Mouse (Mus musculus) gastrocnemius, adult 2 months (tissue): ENCODE results near the gene Trub1. TPM values are rescaled to one million over a fixed set of nuclear protein-coding genes. Genes with fewer than 3 reads are reported as not detected.

ENCODE experiments used
- DNase-seq: peaks from one replicate; pipeline ENCODE4 v3.0.0; 2022
- H3K27ac ChIP-seq: fragments of 200-600 bp; 2 replicates; pipeline ENCODE4 v1.8.1; 2022; ENCODE audit warnings: mild to moderate bottlenecking
- H3K4me3 ChIP-seq: fragments of 200-600 bp; 2 replicates; pipeline ENCODE4 v1.8.1; 2022; ENCODE audit warnings: mild to moderate bottlenecking, moderate library complexity
- CTCF ChIP-seq: fragments of 200-600 bp; IDR thresholded peaks from 2 replicates; pipeline ENCODE4 v1.8.1; 2022; ENCODE audit warnings: antibody characterized with exemption, mild to moderate bottlenecking, moderate library complexity
- intact Hi-C: fragments of 180-260 bp; cut with DNase I; formaldehyde crosslinking; loops from one replicate; pipeline ENCODE4 v1.15.1; 2025
- total RNA-seq, 2 experiments: library from RNA; stranded (reverse); gene quantifications; 2 replicates each; pipeline ENCODE4 v1.2.3; 2021

The Trub1 gene
- total RNA-seq, 2 experiments from 2014 or later: 3.8 to 6.9 TPM

DNA sequence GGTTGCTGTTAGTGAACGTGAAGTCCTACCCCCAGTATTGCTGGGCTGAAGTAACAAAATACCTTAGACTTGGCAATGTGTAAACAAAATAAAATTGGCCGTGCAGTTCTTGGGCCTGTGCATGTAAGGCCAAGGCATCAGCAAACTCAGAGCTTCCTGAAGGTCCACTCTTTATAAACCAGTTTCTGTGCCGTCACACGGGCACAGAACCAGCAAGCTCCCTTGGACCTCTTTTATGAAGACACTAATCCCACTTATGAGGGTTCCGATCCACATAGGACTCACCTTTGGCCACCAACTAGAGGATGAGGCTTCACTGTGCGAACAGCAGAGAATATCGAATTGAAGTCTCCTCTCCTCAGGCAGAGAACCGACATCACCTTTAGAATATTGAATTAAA, 25.9 kb upstream of the Trub1 start:
- intact Hi-C loops: no loop called here
- TF ChIP-seq CTCF: no peak
- Histone ChIP-seq H3K27ac (no peak overlapping the region), H3K4me3 (no peak overlapping the region)
- DNase-seq: no peak

GRCm38 (mm10) chr19:57427756-57428438, 24.8 kb upstream of the Trub1 start:
- H3K4me3 ChIP-seq: no peak overlapping the region
- intact Hi-C loops: no loop called here
- no peak overlapping the region for H3K27ac ChIP-seq
- no peak for TF ChIP-seq CTCF
- no peak for DNase-seq

- intact Hi-C loops: no loop called here
- no peak for DNase-seq
- Histone ChIP-seq H3K27ac (no peak overlapping the region), H3K4me3 (no peak overlapping the region)
- no peak for TF ChIP-seq CTCF
Observed at GRCm38 (mm10) chr19:57428641-57429040, 24.1 kb upstream of the Trub1 start.

- Histone ChIP-seq H3K4me3 (no peak overlapping the region), H3K27ac (no peak overlapping the region)
- no peak for DNase-seq
- intact Hi-C loops: no loop called here
- no peak for TF ChIP-seq CTCF
Observed at GRCm38 (mm10) chr19:57429926-57430325, 22.8 kb upstream of the Trub1 start.

- TF ChIP-seq CTCF: no peak
- Histone ChIP-seq H3K27ac (no peak overlapping the region), H3K4me3 (no peak overlapping the region)
- intact Hi-C loops: no loop called here
- DNase-seq: no peak
Observed at GRCm38 (mm10) chr19:57431476-57431875, 21.2 kb upstream of the Trub1 start.

- Histone ChIP-seq H3K4me3 (no peak overlapping the region), H3K27ac (no peak overlapping the region)
- no peak for DNase-seq
- no peak for TF ChIP-seq CTCF
- intact Hi-C loops: no loop called here
Observed at GRCm38 (mm10) chr19:57434024-57434423, 18.7 kb upstream of the Trub1 start.

DNA sequence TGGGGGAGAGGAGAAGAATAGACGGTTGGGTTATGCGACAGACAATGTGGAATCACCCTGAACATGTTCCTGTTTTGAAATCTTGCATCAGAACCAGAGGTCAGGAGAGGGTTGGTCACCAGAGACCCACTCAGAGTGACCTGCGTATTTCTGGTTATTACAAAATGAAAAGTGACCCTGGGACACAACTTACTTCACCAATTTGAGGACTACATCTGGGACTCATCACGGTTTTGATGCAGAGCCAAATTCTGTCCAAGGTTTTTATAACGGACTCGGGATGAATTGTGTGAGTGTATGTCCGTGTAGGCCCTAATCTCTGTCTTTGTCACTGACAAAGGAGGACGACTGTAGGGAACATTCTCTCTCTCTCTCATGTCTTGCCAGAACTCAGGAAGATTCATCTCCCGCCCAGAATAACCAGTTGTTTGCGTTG, 16.1 kb upstream of the Trub1 start:
- DNase-seq: no peak
- intact Hi-C loops: no loop called here
- no peak overlapping the region for H3K4me3 ChIP-seq
- TF ChIP-seq CTCF: no peak
- H3K27ac ChIP-seq: no peak overlapping the region

DNA sequence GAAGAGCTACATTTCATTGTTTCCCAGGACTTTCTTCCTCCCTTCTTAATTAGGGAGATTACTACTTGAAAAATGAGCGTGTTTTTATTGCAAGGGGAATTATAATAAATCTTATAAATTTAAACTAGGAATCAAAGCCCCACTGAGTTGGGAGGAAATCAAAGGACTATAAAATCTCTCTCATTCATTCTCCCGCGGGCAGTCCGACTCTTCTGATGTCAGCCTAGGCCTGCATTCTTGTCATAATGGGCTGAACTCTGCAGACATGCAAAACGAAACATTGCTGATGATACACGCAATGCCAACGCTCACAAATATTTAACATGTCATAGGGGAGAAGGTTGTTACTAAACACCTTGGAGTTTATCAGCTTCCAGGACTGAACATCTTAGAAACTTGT, 15.7 kb upstream of the Trub1 start:
- Histone ChIP-seq H3K4me3 (no peak overlapping the region), H3K27ac (no peak overlapping the region)
- intact Hi-C loops: no loop called here
- TF ChIP-seq CTCF: no peak
- DNase-seq: no peak

GRCm38 (mm10) chr19:57439296-57439695, 13.4 kb upstream of the Trub1 start:
- Histone ChIP-seq H3K4me3 (no peak overlapping the region), H3K27ac (no peak overlapping the region)
- intact Hi-C loops: no loop called here
- TF ChIP-seq CTCF: no peak
- DNase-seq: no peak

- no peak for TF ChIP-seq CTCF
- no peak overlapping the region for H3K27ac ChIP-seq
- H3K4me3 ChIP-seq: no peak overlapping the region
- intact Hi-C loops: no loop called here
- DNase-seq: no peak
Observed at GRCm38 (mm10) chr19:57441501-57441900, 11.2 kb upstream of the Trub1 start.

DNA sequence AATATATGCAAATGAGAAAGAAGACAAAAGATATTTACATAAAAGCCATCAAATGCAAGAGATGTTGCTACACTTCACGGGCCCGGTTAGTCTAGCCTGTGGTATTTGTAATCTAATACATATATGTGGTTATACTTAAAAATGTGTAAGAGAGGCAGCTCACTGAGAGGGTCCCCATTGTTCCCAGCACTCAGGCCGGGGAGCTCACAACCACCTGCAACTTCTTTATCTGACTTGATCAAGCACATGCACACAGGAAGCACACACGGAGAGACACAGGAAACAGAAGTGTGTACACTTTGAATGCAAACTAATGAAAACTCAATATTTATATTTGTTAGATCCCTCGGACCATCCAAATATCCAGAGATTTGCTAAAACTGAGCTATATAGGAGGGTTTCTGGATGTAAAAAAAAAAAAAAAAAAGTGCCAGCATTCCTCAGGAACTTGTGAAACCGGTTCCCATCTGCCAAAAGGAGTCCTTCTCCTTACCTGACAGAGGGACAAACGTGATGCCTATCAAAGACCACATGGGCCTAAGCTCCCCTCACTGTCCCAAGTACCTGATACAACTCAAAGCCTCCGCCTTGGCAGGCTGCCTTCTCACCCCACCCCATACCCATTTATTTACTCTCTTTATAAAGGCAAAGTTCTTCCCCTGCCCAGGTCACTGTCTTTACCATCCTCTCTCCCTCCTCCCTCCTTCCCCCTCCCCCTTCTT, 9.6 kb upstream of the Trub1 start:
- intact Hi-C loops: no loop called here
- no peak overlapping the region for H3K27ac ChIP-seq
- H3K4me3 ChIP-seq: no peak overlapping the region
- no peak for TF ChIP-seq CTCF
- no peak for DNase-seq

- DNase-seq: no peak
- intact Hi-C loops: no loop called here
- no peak overlapping the region for H3K27ac ChIP-seq
- no peak overlapping the region for H3K4me3 ChIP-seq
- no peak for TF ChIP-seq CTCF
Observed at GRCm38 (mm10) chr19:57445049-57445448, 7.7 kb upstream of the Trub1 start.

DNA sequence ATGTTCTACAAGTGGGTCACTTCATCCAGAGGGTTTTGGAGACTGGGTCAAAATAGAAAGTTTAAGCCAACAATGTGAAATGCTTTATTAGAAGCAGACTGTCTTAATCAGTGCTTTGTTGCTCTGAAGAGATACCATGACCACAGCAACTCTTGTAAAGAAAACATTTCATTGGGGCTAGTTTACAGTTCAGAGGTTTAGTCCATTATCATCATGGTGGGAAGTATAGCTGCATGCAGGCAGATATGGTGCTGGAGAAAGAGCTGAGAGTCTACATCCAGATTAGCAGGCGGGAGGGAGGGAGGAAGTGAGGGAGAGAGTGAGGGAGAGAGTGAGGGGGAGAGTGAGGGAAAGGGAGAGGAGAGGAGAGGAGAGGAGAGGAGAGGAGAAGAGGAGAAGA, 1.9 kb upstream of the Trub1 start:
- Histone ChIP-seq H3K4me3 (no peak overlapping the region), H3K27ac (no peak overlapping the region)
- no peak for TF ChIP-seq CTCF
- intact Hi-C loops: no loop called here
- no peak for DNase-seq

GRCm38 (mm10) chr19:57451762-57452161, 950 bp upstream of the Trub1 start:
- H3K27ac ChIP-seq: no peak overlapping the region
- TF ChIP-seq CTCF: no peak
- DNase-seq: no peak
- intact Hi-C loops: loop anchor here (2.0 kb wide), 1 partner anchor 47 kb away; no protein-coding TSS in a partner anchor
- H3K4me3 ChIP-seq: no peak overlapping the region
